In the genomic region with DNA sequence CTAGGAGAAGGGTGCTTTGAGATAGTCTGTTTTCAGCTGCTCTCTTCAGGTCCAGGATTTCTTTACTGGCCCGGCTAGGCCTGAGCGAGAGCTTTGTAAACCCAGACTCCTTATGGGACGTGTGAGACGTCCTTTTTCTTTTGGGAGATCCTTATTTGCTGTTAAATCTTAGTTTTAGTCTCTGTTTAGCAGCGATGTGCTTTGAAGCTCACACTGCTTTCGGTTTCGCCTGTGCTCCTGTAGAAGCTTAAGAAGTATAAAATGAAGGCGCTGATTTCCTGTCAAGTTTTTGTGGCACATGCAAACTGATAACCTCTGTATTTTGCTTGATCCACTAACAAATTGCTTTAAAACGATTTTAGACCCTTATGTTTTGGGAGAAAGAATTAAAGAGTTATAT, we compare ENCODE assay signal across 8 mouse cellular contexts. TPM values are rescaled to one million over a fixed set of nuclear protein-coding genes. Genes with fewer than 3 reads are reported as not detected.
DNase-seq lines count a peak whose midpoint lies in the region; ATAC-seq and TF ChIP-seq lines count a peak whose summit lies in the region.

No protein-coding gene starts in this region.

- H3K27ac ChIP-seq in kidney, adult 2 months (ENCODE audit: insufficient read depth, low read depth, low read length), result peak overlapping the region; percentile 37
- H3K27ac ChIP-seq in hindbrain, embryonic 16.5 days (ENCODE audit: low read depth, low read length), result peak overlapping the region; percentile 68
- H3K27ac ChIP-seq in midbrain, embryonic 15.5 days, result peak overlapping the region; percentile 62

- CTCF ChIA-PET in Patski (lab: Charles Lee), result interaction anchor here (1.3 to 1.6 kb wide), 3 partner anchors 8 to 724 kb away, joined by 3 to 4 read pairs (median 3); partner anchors contain the start of gene AW209491

- peak overlapping the region; percentile 76 for H3K4me3 ChIP-seq in kidney, adult 2 months (ENCODE audit: insufficient read depth, low read depth, low read length)
- H3K4me3 ChIP-seq in hindbrain, embryonic 16.5 days (ENCODE audit: low read length), result peak overlapping the region; percentile 94
- H3K4me3 ChIP-seq in midbrain, embryonic 15.5 days, result peak overlapping the region; percentile 58

- H3K9ac ChIP-seq in hindbrain, embryonic 16.5 days (ENCODE audit: low read depth, low read length), result peak overlapping the region; percentile 90
- H3K9ac ChIP-seq in midbrain, embryonic 15.5 days, result peak overlapping the region; percentile 64

- ATAC-seq in Patski, result peak; percentile 3
- no peak for ATAC-seq in hindbrain, embryonic 16.5 days
- ATAC-seq in midbrain, embryonic 15.5 days (replicated peaks), result no peak

- POLR2A ChIA-PET in Patski (lab: Charles Lee), result interaction anchor here (0.7 kb wide), 1 partner anchor 16 kb away, joined by 3 read pairs; the partner anchor contains the start of gene AW209491

- H3K4me2 ChIP-seq in hindbrain, embryonic 16.5 days (ENCODE audit: low read length), result peak overlapping the region; percentile 71
- H3K4me2 ChIP-seq in midbrain, embryonic 15.5 days, result peak overlapping the region; percentile 67

- H3K9me3 ChIP-seq in hindbrain, embryonic 16.5 days (ENCODE audit: control insufficient read depth, low read length), result no peaks in the 10 kb centered on the region
- no peaks in the 10 kb centered on the region for H3K9me3 ChIP-seq in midbrain, embryonic 15.5 days

- H3K36me3 ChIP-seq in kidney, adult 2 months (ENCODE audit: control insufficient read depth, insufficient read depth, low read length), result peaks cover 3% of the 10 kb centered on the region
- peaks cover 16% of the 10 kb centered on the region for H3K36me3 ChIP-seq in hindbrain, embryonic 16.5 days (ENCODE audit: control insufficient read depth, insufficient read depth, low read length)
- H3K36me3 ChIP-seq in midbrain, embryonic 15.5 days (replicated peaks), result peaks cover 23% of the 10 kb centered on the region; the same call in 1 of the 2 replicates

- TF ChIP-seq POLR2A in kidney, adult 2 months (IDR thresholded peaks at IDR 0.05; ENCODE audit: low read depth, low read length), result no peak

- WGBS in kidney, adult 2 months, result 1% methylated on average over 9 of the region's 9 CpGs
- under 1% methylated on average over 9 of the region's 9 CpGs for WGBS in hindbrain, embryonic 16.5 days
- WGBS in midbrain, embryonic 15.5 days, result 1% methylated on average over 9 of the region's 9 CpGs

- DNase-seq in kidney, adult 2 months, result no peak
- DNase-seq in kidney, adult 8-10 months, result no peak
- DNase-seq in Patski (ENCODE audit: low read depth, low spot score), result peak; percentile 4
- DNase-seq in right cerebral cortex, postnatal 36 days (ENCODE audit: low spot score in 2 of 2), result no peak
- DNase-seq in urinary bladder, adult 2 months (ENCODE audit: low spot score), result no peak
- no peak for DNase-seq in kidney, postnatal 25 days

- in situ Hi-C loops in Patski (cut with MboI; ENCODE audit: low pct_unique_long_range_greater_than_20kb), result loop anchor here (10.0 to 25.0 kb wide), 2 partner anchors 551 to 659 kb away; partner anchors contain the start of genes Arid4b, B3galnt2 and Ggps1

- 0 out of 2 replicates have a peak, but pooled peaks cover 3% of the 10 kb centered on the region for H3K4me1 ChIP-seq in kidney, adult 2 months (ENCODE audit: control insufficient read depth, insufficient read depth, low read length)
- peaks cover 7% of the 10 kb centered on the region for H3K4me1 ChIP-seq in hindbrain, embryonic 16.5 days (ENCODE audit: control insufficient read depth, insufficient read depth, low read depth, low read length)
- peaks cover 22% of the 10 kb centered on the region for H3K4me1 ChIP-seq in midbrain, embryonic 15.5 days

- TF ChIP-seq CTCF in kidney, adult 2 months (conservative IDR thresholded peaks at IDR 0.05; ENCODE audit: insufficient read depth, insufficient read length, low read depth, low read length), result no peak
- no peak for TF ChIP-seq CTCF in Patski (IDR thresholded peaks at IDR 0.05)

- H3K27me3 ChIP-seq in kidney, adult 2 months (replicated peaks; ENCODE audit: control insufficient read depth, insufficient read depth, low read length), result no peaks in the 10 kb centered on the region
- no peaks in the 10 kb centered on the region for H3K27me3 ChIP-seq in Patski
- no peaks in the 10 kb centered on the region for H3K27me3 ChIP-seq in hindbrain, embryonic 16.5 days (replicated peaks; ENCODE audit: control insufficient read depth, insufficient read depth, low read length)
- H3K27me3 ChIP-seq in midbrain, embryonic 15.5 days (replicated peaks), result no peaks in the 10 kb centered on the region

RNA-seq across cellular contexts. Expression of gene Psma2, which starts 0.5 kb away (rescaled TPM):
- polyA plus RNA-seq in kidney, adult 2 months (2012; rRNA removed), result 40.4 and 53.1 TPM in 2 replicates
- polyA plus RNA-seq in Patski (2021), result 153 TPM
- 165 and 175 TPM in 2 replicates for polyA plus RNA-seq in hindbrain, embryonic 16.5 days (2015; fragmentation: Nextera tagmentation; extraction: Ambion mirVana)
- polyA plus RNA-seq in midbrain, embryonic 15.5 days (2015; fragmentation: Nextera tagmentation; extraction: Ambion mirVana), result 169 and 171 TPM in 2 replicates
- polyA plus RNA-seq in urinary bladder, adult 2 months (2012; rRNA removed), result 82.2 and 86.9 TPM in 2 replicates

RNA-seq across cellular contexts. Expression of gene Mrpl32, which starts 0.6 kb away (rescaled TPM):
- 9.4 and 9.7 TPM in 2 replicates for polyA plus RNA-seq in kidney, adult 2 months (2012; rRNA removed)
- polyA plus RNA-seq in Patski (2021), result 48.0 TPM
- polyA plus RNA-seq in hindbrain, embryonic 16.5 days (2015; fragmentation: Nextera tagmentation; extraction: Ambion mirVana), result 93.0 and 100 TPM in 2 replicates
- 95.0 and 96.3 TPM in 2 replicates for polyA plus RNA-seq in midbrain, embryonic 15.5 days (2015; fragmentation: Nextera tagmentation; extraction: Ambion mirVana)
- 34.3 and 39.3 TPM in 2 replicates for polyA plus RNA-seq in urinary bladder, adult 2 months (2012; rRNA removed)

RNA-seq across cellular contexts. Expression of gene AW209491, which starts 16.4 kb away (rescaled TPM):
- polyA plus RNA-seq in kidney, adult 2 months (2012; rRNA removed), result 7.1 and 8.0 TPM in 2 replicates
- polyA plus RNA-seq in Patski (2021), result 19.7 TPM
- 45.2 and 47.6 TPM in 2 replicates for polyA plus RNA-seq in hindbrain, embryonic 16.5 days (2015; fragmentation: Nextera tagmentation; extraction: Ambion mirVana)
- 51.9 and 53.4 TPM in 2 replicates for polyA plus RNA-seq in midbrain, embryonic 15.5 days (2015; fragmentation: Nextera tagmentation; extraction: Ambion mirVana)
- 13.6 and 16.3 TPM in 2 replicates for polyA plus RNA-seq in urinary bladder, adult 2 months (2012; rRNA removed)
